Mouse (Mus musculus): ENCODE measurements around the gene Timd2.
A peak's percentile ranks its signal among the peaks of the same experiment; 100 is the strongest.
"Not testable (repeated sequence)": the region's sequence is repeated elsewhere in the genome, so short reads cannot be mapped to it uniquely, and the experiment has no call there.

The Timd2 gene

GRCm38 (mm10) chr11:46706664-46707356 is at the start of gene Timd2:
Gene Timd2, minus strand, starts transcription at chr11:46707061.
- ATAC-seq (ENCODE audit: low TSS enrichment) = no peak

GRCm38 (mm10) chr11:46755714-46756113 is 48.9 kb upstream of the Timd2 start:
- ATAC-seq (ENCODE audit: low TSS enrichment) = not testable (repeated sequence)

- no peak for ATAC-seq (ENCODE audit: low TSS enrichment)
Observed at GRCm38 (mm10) chr11:46754669-46755068, 47.8 kb upstream of the Timd2 start.

- no peak for ATAC-seq (ENCODE audit: low TSS enrichment)
Observed at GRCm38 (mm10) chr11:46753662-46754061, 46.8 kb upstream of the Timd2 start.

GRCm38 (mm10) chr11:46747996-46748395 is 41.1 kb upstream of the Timd2 start:
- no peak for ATAC-seq (ENCODE audit: low TSS enrichment)

- no peak for ATAC-seq (ENCODE audit: low TSS enrichment)
Observed at GRCm38 (mm10) chr11:46741716-46742115, 34.9 kb upstream of the Timd2 start.

GRCm38 (mm10) chr11:46740886-46741285 is 34.0 kb upstream of the Timd2 start:
- ATAC-seq (ENCODE audit: low TSS enrichment) = peak; percentile 34; the same call in 1 of the 2 replicates

GRCm38 (mm10) chr11:46739501-46739900 is 32.6 kb upstream of the Timd2 start:
- no peak for ATAC-seq (ENCODE audit: low TSS enrichment)

- ATAC-seq (ENCODE audit: low TSS enrichment) = not testable (repeated sequence)
Observed at GRCm38 (mm10) chr11:46735076-46735475, 28.2 kb upstream of the Timd2 start, which contains the start of gene Havcr1. Gene Havcr1, plus strand, starts transcription at chr11:46735080.

- ATAC-seq (ENCODE audit: low TSS enrichment) = no peak
Observed at GRCm38 (mm10) chr11:46734617-46735016, 27.8 kb upstream of the Timd2 start.

GRCm38 (mm10) chr11:46733242-46733789 is 26.5 kb upstream of the Timd2 start:
- peak; percentile 99 for ATAC-seq (ENCODE audit: low TSS enrichment)

GRCm38 (mm10) chr11:46731541-46732070 is 24.7 kb upstream of the Timd2 start:
- ATAC-seq (ENCODE audit: low TSS enrichment) = no peak

- ATAC-seq (ENCODE audit: low TSS enrichment) = no peak
Observed at GRCm38 (mm10) chr11:46698830-46699229, 8.0 kb downstream of the Timd2 start.

GRCm38 (mm10) chr11:46698278-46698655 is 8.6 kb downstream of the Timd2 start:
- no peak for ATAC-seq (ENCODE audit: low TSS enrichment)

GRCm38 (mm10) chr11:46697433-46698277 is 9.2 kb downstream of the Timd2 start:
- ATAC-seq (ENCODE audit: low TSS enrichment) = no peak

- ATAC-seq (ENCODE audit: low TSS enrichment) = not testable (repeated sequence)
Observed at GRCm38 (mm10) chr11:46695849-46696248, 11.0 kb downstream of the Timd2 start.

GRCm38 (mm10) chr11:46690136-46690535 is 16.7 kb downstream of the Timd2 start:
- ATAC-seq (ENCODE audit: low TSS enrichment) = no peak

GRCm38 (mm10) chr11:46683723-46684122 is 23.1 kb downstream of the Timd2 start:
- no peak for ATAC-seq (ENCODE audit: low TSS enrichment)

- ATAC-seq (ENCODE audit: low TSS enrichment) = no peak
Observed at GRCm38 (mm10) chr11:46682842-46683241, 24.0 kb downstream of the Timd2 start.

- ATAC-seq (ENCODE audit: low TSS enrichment) = 0 out of 2 replicates have a peak, but pooled peaks have one; percentile 13
Observed at GRCm38 (mm10) chr11:46667938-46668337, 38.9 kb downstream of the Timd2 start.

- peak; percentile 76 for ATAC-seq (ENCODE audit: low TSS enrichment)
Observed at GRCm38 (mm10) chr11:46667105-46667504, 39.8 kb downstream of the Timd2 start.
